Mouse (Mus musculus): ENCODE measurements at regions not wholly inside any gene's neighbourhood (a gene's known extent, or its start where the extent isn't known, plus 50 kb on each side); places are given as distances from the start of the nearest gene placed in this dataset.

DNA sequence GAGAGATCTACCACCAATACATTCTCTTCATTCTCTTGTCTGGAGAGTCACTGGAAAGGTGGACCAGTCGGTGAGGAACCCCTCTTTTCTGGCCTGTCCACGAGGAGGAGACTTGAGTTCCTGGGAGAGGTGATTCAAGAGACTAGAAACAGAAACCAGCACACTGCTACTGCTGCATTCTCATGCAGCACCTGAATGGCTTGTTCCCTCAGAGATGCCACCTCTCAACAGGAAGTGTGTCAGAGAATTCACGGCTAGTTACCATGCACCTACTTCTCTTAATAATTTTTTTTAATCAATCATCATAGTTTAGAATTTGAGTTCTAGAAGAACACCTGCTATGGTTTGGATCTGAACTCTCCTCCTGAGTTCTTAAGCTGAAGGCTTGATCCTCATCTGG is 52.0 kb upstream of the Dynlrb2 start:
- no peaks in the 10 kb centered on the region for H3K36me3 ChIP-seq
- H3K4me3 ChIP-seq: no peak overlapping the region
- 86% methylated on average over 3 of the region's 3 CpGs for WGBS
- no peaks in the 10 kb centered on the region for H3K9me3 ChIP-seq (replicated peaks)
- H3K4me1 ChIP-seq: no peaks in the 10 kb centered on the region
- no peaks in the 10 kb centered on the region for H3K27me3 ChIP-seq (ENCODE audit: low read depth, poor library complexity, severe bottlenecking)
- DNase-seq (ENCODE audit: low spot score): no peak
- no peak overlapping the region for H3K27ac ChIP-seq (replicated peaks)

DNA sequence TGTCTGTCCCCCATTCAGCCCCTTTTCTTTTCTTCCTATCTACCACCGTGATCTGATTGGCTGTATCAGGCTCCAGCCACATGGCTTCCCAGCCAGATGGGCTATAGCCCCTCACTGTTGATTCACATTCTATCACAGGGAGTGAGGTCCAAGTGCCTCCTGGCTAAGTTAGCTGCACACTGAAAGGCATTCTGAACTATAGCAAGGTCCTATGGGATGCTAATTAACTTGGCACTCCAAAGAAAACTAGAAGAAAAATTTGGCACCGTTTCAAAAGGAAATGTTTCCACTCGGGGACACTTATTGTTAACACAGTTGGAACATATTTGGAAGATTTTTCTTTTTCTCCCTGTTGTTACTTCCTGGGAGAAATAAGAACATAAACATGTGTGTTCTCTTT is 53.4 kb upstream of the Dynlrb2 start:
- Histone ChIP-seq H3K4me1 (no peaks in the 10 kb centered on the region), H3K27ac (replicated peaks) (no peak overlapping the region), H3K27me3 (ENCODE audit: low read depth, poor library complexity, severe bottlenecking) (no peaks in the 10 kb centered on the region), H3K9me3 (replicated peaks) (no peaks in the 10 kb centered on the region), H3K36me3 (no peaks in the 10 kb centered on the region), H3K4me3 (no peak overlapping the region)
- 89% methylated on average over 3 of the region's 3 CpGs for WGBS
- DNase-seq (ENCODE audit: low spot score): no peak

DNA sequence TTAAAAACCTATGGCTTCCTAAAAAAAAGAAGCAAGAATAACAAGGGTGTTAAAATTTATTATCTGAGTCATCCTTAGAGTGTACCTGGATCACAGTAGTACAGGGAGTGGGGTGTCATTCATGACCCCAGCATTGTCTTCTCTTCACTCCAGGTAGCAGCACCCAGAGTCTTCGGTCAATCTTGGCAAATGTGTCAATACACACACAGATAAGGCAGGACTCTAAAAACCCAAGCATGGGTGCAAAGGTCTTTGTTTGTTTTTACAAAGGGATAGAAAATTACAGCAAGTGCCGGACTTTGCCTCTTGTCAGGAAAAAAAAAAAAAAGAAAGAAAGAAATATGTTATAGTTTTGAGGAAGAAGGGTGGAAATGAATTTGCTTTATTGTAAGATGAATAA is 57.3 kb upstream of the Dynlrb2 start:
- WGBS: 79% methylated on average over 2 of the region's 2 CpGs

DNA sequence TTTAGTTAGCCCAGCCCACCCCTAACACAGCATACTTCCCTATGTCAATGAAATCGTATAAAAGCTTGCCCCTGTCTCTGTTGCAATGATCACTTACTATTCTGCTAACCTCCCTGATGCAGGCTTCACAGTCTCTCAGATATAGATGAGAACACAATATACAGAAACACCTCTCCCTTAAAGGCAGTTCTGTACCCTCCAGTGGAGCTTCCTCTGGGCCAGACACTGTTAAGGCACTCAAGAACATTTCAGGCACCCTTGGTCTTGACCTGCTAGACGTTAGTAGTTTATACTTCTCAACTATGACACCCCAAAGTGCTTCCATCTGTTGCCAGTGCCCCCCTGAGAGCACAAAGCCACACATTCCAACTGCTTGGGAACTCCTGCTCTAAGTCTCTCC is 61.9 kb upstream of the Dynlrb2 start:
- Histone ChIP-seq H3K9me3 (replicated peaks) (no peaks in the 10 kb centered on the region), H3K27ac (replicated peaks) (no peak overlapping the region), H3K27me3 (ENCODE audit: low read depth, poor library complexity, severe bottlenecking) (peaks cover 36% of the 10 kb centered on the region), H3K4me3 (no peak overlapping the region), H3K36me3 (no peaks in the 10 kb centered on the region), H3K4me1 (no peaks in the 10 kb centered on the region)
- DNase-seq (ENCODE audit: low spot score): no peak
- WGBS: 70% methylated on average over 2 of the region's 2 CpGs

More for the DNA sequence above, 57.3 kb upstream of the Dynlrb2 start:
- Histone ChIP-seq H3K4me3 (no peak overlapping the region), H3K4me1 (no peaks in the 10 kb centered on the region), H3K27ac (replicated peaks) (no peak overlapping the region), H3K36me3 (no peaks in the 10 kb centered on the region), H3K27me3 (ENCODE audit: low read depth, poor library complexity, severe bottlenecking) (0 out of 2 replicates have a peak, but pooled peaks cover under 1% of the 10 kb centered on the region), H3K9me3 (replicated peaks) (no peaks in the 10 kb centered on the region)
- no peak for DNase-seq (ENCODE audit: low spot score)

DNA sequence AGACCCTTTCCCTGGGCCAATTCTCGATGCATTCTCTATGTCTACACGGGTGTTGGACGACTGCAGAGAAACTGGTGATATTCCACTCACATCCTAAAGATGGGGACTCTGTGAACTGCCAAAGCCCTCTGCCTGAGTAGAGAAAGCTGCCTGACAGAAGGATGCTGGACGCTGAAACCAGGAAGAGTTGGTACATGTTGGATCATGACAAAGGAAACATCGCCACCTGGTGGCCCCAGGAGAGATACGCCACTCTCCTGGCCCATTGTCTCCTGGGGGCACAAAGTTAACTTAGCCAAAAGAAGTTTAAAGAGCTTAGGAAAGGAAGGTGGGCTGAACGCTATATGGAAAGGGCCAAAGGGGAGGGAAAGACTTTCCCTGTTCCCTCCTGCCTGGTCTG is 65.9 kb upstream of the Dynlrb2 start:
- Histone ChIP-seq H3K4me1 (peaks cover 8% of the 10 kb centered on the region), H3K36me3 (no peaks in the 10 kb centered on the region), H3K9me3 (replicated peaks) (no peaks in the 10 kb centered on the region), H3K27me3 (ENCODE audit: low read depth, poor library complexity, severe bottlenecking) (peaks cover 53% of the 10 kb centered on the region), H3K27ac (replicated peaks) (no peak overlapping the region), H3K4me3 (no peak overlapping the region)
- DNase-seq (ENCODE audit: low spot score): peak; percentile 77
- WGBS: 17% methylated on average over 7 of the region's 7 CpGs

DNA sequence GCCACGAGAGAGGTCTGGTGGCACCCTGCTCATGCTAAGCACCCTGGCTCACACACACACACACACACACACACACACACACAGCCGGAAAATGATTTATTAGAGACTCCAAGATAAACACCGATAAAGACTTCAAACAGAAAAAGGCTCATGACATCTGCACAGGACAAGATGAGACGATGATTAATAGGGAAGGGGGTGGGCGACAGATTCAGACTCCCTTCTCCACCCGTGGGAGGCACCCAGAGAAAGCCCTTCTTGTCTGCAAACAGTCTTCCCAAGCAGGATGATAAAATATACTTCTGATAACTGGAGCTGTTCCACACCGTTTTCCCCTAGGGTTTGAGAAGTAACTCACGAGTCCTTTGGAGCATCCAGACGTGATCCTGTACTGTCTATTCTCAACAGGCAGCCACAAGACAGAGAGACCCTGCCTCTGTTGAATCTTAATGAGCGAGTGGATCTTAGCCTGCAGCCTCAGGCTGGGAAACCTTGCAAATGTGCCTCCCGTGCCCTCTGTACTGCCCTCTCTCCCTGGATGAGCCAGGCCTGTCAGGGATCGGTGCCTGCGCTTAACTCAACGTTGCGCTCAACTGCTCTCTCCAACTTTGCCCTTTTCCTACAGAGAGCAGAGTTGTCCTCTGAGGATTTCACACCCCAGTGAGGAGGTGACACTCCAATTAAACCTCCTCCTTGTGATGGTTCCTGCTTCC is 69.3 kb upstream of the Dynlrb2 start:
- WGBS: 69% methylated on average over 15 of the region's 15 CpGs

DNA sequence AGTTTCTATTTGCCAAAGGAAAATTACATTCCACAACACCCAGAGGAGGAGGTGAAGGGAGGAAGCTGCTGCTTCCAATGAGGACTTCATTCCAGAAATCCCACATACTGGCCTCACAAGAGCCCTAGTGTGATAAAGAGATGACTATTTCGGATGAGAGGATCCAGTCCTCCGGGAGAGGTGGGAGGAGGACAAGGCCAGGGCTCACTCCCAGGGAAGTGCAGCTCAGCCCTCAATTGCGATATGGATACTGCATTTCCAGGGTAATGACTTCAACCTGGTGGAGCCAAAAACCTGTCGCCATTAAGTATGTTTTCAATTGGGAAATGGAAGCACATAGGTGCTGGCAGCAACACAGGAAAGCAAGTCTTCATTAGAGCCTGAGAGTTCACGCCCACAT is 74.7 kb upstream of the Dynlrb2 start:
- Histone ChIP-seq H3K27ac (replicated peaks) (no peak overlapping the region), H3K9me3 (replicated peaks) (peaks cover 4% of the 10 kb centered on the region; the same call in 1 of the 2 replicates), H3K36me3 (no peaks in the 10 kb centered on the region), H3K4me3 (no peak overlapping the region), H3K27me3 (ENCODE audit: low read depth, poor library complexity, severe bottlenecking) (no peaks in the 10 kb centered on the region), H3K4me1 (peaks cover 1% of the 10 kb centered on the region)
- 93% methylated on average over 5 of the region's 5 CpGs for WGBS
- DNase-seq (ENCODE audit: low spot score): no peak

More for the DNA sequence above, 69.3 kb upstream of the Dynlrb2 start:
- Histone ChIP-seq H3K36me3 (no peaks in the 10 kb centered on the region), H3K9me3 (replicated peaks) (no peaks in the 10 kb centered on the region), H3K4me3 (no peak overlapping the region), H3K4me1 (peaks cover 8% of the 10 kb centered on the region), H3K27ac (replicated peaks) (no peak overlapping the region), H3K27me3 (ENCODE audit: low read depth, poor library complexity, severe bottlenecking) (peaks cover 32% of the 10 kb centered on the region)
- no peak for DNase-seq (ENCODE audit: low spot score)

DNA sequence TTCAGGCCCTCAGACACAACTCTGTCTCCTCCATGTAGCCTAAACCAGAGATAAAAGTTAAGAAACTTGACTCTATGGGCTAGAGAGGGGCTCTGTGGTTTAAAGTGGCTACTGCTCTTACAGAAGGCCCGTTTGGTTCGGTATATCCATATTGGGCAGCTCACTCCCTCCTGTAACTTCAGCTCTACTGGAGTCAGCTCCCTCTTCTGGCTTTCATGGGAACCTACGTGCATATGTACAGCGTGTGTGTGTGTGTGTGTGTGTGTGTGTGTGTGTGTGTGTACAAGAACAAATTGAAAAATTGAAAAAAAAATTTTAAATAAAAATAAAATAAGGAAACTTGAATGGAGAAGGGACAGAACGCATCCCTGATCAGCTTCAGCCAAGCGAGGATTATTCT is 75.1 kb upstream of the Dynlrb2 start:
- Histone ChIP-seq H3K4me3 (no peak overlapping the region), H3K4me1 (no peaks in the 10 kb centered on the region), H3K36me3 (no peaks in the 10 kb centered on the region), H3K9me3 (replicated peaks) (peaks cover 4% of the 10 kb centered on the region; the same call in 1 of the 2 replicates), H3K27me3 (ENCODE audit: low read depth, poor library complexity, severe bottlenecking) (no peaks in the 10 kb centered on the region), H3K27ac (replicated peaks) (no peak overlapping the region)
- DNase-seq (ENCODE audit: low spot score): no peak
- WGBS: 86% methylated on average over 6 of the region's 6 CpGs

DNA sequence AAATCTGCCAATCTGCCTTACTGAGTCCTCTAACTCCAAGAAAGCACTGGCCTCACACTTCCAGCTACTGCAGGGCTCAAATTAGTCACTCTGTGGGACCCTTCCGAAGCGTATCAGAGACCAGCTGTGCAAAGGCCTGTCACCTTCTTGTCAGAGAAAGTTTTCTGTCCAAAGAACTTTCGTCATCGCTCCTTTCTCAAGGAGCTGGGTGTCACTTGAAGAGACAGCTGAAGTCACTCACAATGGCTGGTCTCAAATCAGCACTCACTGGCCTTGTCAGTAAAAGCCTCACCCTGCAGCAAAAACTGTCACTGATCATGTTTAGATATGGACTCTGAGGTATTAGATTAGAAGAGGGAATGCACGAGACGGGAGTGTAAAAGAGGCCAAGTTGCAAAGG is 81.9 kb upstream of the Dynlrb2 start:
- no peaks in the 10 kb centered on the region for H3K27me3 ChIP-seq (ENCODE audit: low read depth, poor library complexity, severe bottlenecking)
- no peaks in the 10 kb centered on the region for H3K36me3 ChIP-seq
- 81% methylated on average over 6 of the region's 6 CpGs for WGBS
- H3K4me1 ChIP-seq: no peaks in the 10 kb centered on the region
- peaks cover 4% of the 10 kb centered on the region for H3K9me3 ChIP-seq (replicated peaks)
- no peak overlapping the region for H3K4me3 ChIP-seq
- H3K27ac ChIP-seq (replicated peaks): no peak overlapping the region
- DNase-seq (ENCODE audit: low spot score): no peak

DNA sequence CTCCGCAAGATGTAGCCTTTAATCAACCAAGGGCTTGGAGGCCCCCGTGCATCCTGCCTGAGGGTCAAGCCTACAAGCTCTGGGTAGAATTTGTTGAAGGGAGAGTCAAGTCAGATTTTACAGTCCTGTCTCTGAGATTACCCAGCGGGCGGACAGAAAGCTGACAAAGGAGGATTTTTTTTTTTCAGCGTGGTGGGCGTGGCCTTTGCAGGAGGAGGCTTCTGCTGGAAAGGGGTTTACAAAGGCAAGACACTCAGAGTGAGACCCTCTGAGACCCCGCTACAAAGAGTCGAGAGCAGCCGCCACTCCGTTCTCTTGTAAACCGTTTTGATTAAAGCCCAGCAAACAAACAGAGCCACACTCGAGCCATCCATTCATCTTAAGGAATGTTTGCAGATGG is 92.1 kb upstream of the Dynlrb2 start:
- H3K4me3 ChIP-seq: peak overlapping the region; percentile 27; the same call in 1 of the 2 replicates
- no peaks in the 10 kb centered on the region for H3K9me3 ChIP-seq (replicated peaks)

DNA sequence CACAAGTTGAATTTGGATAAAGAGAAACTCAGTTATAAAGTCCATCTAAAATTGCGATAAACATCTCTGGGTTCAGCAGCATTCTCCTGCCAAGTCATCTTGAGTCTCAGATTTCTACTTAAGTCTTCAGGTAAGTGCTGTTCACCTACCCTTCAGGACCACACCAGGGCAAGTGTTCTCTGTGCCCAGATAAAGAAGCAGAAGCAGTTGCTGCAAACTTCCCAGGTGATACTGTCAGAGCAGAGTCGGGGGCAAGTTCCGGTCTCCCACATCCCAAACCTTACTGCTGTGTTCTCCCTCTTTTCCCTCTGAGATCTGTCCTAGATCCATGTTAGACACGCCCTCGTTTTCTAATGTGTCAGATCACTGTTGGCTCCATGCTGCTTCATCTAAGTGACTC is 94.7 kb upstream of the Dynlrb2 start:
- Histone ChIP-seq H3K9me3 (replicated peaks) (no peaks in the 10 kb centered on the region), H3K4me3 (no peak overlapping the region), H3K27ac (replicated peaks) (no peak overlapping the region), H3K36me3 (no peaks in the 10 kb centered on the region), H3K27me3 (ENCODE audit: low read depth, poor library complexity, severe bottlenecking) (peaks cover 41% of the 10 kb centered on the region), H3K4me1 (peaks cover 25% of the 10 kb centered on the region)
- WGBS: 79% methylated on average over 5 of the region's 5 CpGs
- no peak for DNase-seq (ENCODE audit: low spot score)

More for the DNA sequence above, 92.1 kb upstream of the Dynlrb2 start:
- peak overlapping the region; percentile 29; the same call in 1 of the 2 replicates for H3K27ac ChIP-seq (replicated peaks)
- H3K27me3 ChIP-seq (ENCODE audit: low read depth, poor library complexity, severe bottlenecking): peaks cover 41% of the 10 kb centered on the region
- peaks cover 25% of the 10 kb centered on the region for H3K4me1 ChIP-seq
- 19% methylated on average over 12 of the region's 12 CpGs for WGBS
- no peaks in the 10 kb centered on the region for H3K36me3 ChIP-seq
- peak; percentile 49 for DNase-seq (ENCODE audit: low spot score)

DNA sequence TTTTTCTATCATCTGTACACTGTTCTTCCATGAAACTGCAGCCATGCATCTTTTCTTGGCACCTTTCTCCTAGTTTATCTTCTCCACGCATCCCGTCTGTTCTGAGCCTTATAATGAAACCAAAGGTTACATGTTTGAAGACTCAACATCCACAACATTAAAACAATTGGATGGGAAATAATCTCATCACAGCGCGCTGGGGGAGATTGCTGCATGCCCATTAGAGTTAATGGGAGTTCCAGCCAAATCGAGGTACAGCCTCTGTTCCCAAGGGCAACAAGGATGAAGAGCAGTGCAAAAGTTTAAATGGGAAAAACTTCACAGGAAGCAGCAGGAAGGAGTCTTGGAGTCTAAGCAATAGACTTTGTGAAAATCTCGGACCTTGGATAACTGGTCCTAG is 95.8 kb upstream of the Dynlrb2 start:
- H3K36me3 ChIP-seq: no peaks in the 10 kb centered on the region
- peaks cover 41% of the 10 kb centered on the region for H3K27me3 ChIP-seq (ENCODE audit: low read depth, poor library complexity, severe bottlenecking)
- peaks cover 25% of the 10 kb centered on the region for H3K4me1 ChIP-seq
- no peak overlapping the region for H3K4me3 ChIP-seq
- no peaks in the 10 kb centered on the region for H3K9me3 ChIP-seq (replicated peaks)
- H3K27ac ChIP-seq (replicated peaks): no peak overlapping the region
- WGBS: 90% methylated on average over 6 of the region's 6 CpGs
- DNase-seq (ENCODE audit: low spot score): no peak

DNA sequence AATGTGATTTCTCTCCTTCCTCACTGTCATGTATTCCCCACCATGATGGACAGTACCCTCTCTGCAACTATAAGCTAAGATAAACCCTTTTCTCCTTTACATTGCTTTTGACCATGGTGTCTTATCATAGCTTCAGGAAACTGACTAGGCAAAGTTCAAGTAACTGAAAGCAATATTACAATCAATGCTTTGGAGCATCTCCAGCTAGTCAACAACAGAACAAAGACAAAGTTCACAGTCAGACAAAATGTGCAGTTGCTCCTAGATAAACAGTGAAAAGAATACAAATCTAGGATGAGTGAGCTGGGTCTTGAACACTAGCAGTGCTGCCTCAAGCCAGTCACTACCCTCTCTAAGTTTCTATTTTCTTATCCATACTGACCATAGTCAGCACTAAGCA is 100.2 kb upstream of the Dynlrb2 start:
- DNase-seq (ENCODE audit: low spot score): no peak
- H3K4me3 ChIP-seq: no peak overlapping the region
- no peak overlapping the region for H3K27ac ChIP-seq (replicated peaks)
- no peaks in the 10 kb centered on the region for H3K4me1 ChIP-seq
- H3K27me3 ChIP-seq (ENCODE audit: low read depth, poor library complexity, severe bottlenecking): peaks cover 8% of the 10 kb centered on the region; the same call in 1 of the 2 replicates
- no peaks in the 10 kb centered on the region for H3K36me3 ChIP-seq
- H3K9me3 ChIP-seq (replicated peaks): no peaks in the 10 kb centered on the region
